Mouse (Mus musculus) MEL-GATA-1-ER (cell line): ENCODE measurements around the gene Gbp3.
"Not testable (repeated sequence)": the region's sequence is repeated elsewhere in the genome, so short reads cannot be mapped to it uniquely, and the experiment has no call there.

Source experiments
- DNase-seq: peaks from one replicate; pipeline ENCODE4 v3.0.0-alpha.2; 2012; ENCODE audit warnings: low read depth; ENCODE audit errors: extremely low read depth

Gbp3 gene

DNA sequence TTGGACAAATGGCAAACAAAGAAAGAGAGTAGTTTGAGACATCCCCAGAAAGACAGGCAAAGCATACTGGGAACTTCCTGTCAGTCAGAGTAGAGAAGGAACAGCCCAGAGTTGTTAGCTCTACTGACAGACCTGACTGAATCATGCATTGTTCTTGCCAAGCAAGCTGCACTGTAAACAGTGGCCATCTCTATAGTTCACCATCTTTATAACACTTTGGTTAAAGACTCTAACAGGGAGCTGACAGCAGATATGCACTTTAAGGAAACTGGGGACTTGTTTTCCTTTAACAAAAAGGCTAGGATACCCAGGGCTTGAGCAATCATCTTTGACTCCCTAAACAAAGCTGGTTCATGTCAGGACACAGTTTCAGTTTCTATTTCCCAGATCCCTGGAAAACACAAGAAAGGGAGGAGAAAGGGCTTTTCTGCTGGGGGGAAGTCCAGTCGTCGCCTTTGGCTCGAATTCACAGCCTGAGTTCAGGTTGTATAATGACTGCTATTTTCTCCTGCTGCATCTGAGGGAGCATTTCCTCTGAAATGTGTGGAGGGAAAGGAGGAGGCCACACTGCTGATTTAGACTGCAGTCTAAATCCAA, at the start of gene Gbp3:
TSS of gene Gbp3 (plus strand) at position 395 of the 597 bp plus-strand sequence.
- DNase-seq = peak; percentile 18

DNA sequence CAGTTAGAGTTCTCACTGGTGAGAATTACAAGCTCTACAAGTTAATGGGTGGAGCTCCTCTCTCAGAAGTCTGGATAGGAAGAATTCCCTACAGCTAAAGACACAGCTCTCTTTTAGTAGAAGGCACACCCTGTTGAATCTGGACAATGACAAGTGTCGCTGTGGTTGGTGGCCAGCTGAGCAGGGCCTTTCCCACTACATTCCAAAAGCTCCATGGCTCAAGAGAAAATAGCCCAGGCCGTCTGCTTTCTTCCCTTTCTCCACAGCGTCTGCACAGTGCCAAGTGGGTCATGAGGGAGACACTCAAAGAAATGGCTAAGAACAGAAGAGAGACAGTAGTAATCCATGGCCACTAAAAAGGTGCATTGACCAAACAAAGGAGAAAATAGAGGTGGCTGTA, 31.7 kb upstream of the Gbp3 start:
- DNase-seq = no peak

DNA sequence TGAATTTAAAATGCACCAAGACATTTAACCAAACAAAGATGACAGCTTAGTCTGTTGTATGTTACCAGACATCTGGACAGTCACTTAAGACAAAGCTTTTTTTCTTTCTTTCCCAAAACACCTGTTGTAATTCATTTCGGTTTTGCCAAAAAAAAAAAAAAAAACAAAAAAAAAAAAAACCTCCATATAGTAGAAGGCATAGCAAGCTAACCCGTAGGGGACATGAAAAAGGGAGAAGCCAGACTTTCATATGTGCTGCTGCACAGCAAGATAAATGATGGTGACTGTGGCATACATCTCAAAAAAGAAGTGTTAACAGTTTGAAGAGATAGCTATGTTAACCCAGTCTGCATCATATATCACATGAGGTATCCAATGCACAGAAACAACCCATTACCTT, 30.2 kb upstream of the Gbp3 start:
- no peak for DNase-seq

DNA sequence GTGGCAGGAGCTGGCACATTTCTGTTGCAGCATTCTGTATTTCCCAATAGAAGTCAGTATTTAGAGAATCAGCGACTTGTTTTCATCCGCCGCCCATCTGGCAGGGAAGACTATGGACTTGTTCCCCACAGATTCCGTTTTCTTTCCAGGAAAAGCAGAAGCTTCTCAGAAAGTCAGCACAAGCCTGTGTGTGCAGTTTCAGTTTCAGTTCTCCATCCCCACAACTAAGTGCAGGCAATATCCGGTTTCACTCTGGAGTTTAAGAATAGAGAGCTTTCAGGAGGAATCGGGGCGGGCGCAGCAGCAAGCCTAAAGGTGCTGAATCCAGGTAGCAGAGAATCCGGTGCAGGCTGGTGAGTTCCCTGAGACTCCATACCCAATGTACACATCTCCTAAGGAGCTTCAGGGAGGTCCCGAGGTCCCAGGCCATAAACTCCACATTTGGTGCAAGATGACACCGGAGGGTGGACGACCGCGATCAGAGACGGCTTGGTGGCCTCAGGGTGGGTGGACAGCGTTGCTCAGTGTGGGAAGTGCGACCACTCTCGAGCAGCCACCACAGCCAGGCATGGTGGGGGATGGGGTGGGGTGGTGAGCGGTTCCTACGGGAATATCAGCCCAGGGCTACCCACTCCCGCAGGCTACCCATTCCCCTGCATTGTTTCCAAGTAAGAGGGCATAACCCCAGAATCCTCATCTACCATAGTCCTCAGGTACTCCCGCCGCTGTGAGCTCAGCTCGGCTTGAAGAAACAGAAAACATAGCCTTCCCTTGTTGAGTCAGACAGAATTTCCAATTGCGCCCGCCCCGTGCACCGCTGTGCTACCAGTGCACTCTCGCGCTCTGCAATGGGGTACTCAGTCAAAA, 29.5 kb upstream of the Gbp3 start, which contains the start of gene Gbp7:
TSS of gene Gbp7 (plus strand) at position 256 of the 867 bp plus-strand sequence.
- DNase-seq = peak; percentile 91

DNA sequence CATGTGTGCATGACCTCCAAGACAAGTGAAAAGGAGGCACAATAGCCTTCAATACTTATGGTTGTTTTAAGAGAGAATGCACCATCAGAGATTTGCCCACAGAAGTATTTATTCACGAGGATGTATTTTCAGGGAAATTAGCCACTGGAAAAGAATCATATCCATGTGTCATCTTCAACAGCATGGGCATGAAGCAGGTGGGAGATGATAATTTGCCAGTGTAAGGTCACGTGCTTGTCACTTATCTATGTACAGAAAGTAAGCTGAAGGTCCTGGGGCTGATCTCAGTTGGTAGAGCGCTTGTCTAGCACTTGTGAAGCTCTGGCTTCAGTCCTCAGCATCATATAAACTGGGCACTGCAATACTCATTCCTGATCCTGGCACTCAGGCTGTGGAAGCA, 28.2 kb upstream of the Gbp3 start:
- no peak for DNase-seq

DNA sequence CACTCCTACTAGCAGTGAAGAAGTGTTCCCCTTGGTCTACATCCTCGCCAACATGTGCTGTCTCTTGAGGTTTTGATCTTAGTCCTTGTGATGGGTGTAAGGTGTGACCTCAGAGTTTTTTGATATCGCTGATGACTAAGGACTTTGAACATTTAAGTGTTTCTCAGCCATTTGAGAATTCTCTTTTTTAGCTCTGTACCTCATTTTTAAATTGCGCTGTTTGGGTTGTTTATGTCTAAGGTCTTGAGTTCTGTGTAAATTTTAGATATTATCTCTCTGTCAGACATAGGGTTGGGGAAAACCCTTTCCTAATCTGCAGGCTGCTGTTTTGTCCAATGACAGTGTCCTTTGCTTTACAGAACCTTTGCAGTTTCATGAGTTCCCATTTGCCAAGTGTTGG, 26.6 kb upstream of the Gbp3 start:
- DNase-seq = no peak

DNA sequence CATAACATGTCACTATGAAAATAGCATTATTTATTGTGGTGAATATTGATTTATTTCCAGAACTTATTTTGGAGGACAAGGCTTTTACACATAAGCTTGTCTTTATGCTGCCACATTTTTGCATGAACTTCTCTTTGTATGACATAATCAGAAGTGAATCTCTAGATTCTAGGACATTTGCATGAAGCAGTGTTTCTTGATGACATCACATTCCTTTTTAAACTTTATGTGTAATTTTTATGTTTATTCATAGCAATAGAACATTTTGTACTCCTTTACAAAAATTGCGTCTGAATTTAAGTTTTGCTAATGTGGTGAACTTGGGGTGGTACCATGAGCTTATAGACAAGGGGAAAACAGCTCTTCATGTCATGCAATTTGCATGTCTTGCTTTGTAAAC, 24.2 kb upstream of the Gbp3 start:
- DNase-seq = no peak

DNA sequence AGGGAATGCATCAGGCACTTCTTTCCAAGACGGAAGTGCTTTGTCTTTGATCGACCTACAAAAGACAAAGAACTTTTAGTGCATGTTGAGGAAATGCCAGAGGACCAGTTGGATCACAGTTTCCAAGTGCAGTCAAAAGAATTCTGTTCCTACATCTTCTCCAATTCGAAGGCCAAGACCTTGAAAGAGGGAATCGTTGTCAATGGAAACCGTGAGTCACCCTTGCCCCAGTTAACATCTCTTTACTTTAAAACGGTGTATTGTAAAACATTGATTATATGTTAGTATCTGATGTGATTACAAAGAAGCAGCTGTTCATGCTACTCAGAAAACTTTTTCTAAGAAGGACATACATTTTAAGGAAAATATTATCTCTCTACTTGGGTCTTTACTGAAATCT, 18.4 kb upstream of the Gbp3 start:
- no peak for DNase-seq

DNA sequence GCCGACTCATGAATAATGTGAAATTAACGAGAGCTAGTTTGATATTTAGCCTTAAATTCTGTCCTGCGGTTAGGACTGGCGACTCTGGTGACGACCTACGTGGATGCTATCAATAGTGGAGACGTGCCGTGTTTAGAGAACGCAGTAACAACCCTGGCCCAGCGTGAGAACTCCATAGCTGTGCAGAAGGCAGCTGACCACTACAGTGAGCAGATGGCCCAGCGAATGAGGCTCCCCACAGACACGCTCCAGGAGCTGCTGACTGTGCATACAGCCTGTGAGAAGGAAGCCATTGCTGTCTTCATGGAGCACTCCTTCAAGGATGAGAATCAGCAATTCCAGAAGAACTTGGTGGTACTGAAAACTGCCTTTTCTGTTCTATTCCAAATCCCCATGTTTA, 17.1 kb upstream of the Gbp3 start:
- DNase-seq = not testable (repeated sequence)

DNA sequence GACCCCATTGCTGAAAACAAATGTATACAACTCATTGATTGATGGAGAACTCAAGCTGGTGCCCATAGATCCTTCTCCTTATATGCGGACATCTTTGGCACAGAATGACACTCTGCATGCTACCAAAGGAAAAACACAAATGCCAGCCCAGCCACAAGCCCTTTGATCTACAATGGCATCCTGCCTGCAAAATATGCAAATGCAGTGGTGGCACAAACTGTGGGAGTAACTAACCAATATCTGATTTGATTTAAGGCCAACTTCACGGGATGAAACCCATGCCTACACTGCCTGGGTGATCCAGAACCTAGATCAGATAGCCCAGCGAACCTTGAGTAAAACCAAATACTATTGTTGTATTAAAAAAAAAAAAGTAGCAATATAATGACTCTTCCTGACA, 13.1 kb upstream of the Gbp3 start:
- no peak for DNase-seq

DNA sequence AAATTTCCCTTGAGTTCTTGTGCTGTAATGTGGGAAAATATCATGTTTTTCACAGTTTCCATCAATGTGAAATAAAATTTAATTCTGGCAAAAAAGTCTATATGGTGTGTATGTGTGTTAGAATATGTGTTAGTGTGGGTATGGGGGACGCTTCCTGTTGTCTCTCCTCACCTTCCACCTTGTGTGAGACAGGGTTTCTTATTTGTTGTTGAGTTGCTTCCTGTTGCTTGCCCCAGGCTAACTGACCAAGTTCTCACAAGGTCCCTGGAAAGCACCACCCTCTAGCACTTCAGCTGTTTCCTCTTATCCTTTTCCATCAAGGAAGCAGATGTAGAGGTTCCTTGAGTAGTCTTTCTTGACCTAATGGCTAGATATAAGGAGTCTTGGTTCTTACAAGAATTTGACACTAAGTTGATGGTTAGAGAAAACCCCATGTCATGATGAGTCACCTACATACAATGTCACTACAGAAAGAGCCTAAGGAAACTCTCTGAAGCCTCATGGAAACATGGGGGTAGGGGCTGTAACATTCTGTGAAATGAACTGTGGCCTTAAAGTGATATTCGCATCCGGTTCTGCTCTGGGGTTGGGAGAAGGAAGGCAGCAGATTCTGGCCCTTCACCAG, 9.7 kb upstream of the Gbp3 start:
- no peak for DNase-seq

DNA sequence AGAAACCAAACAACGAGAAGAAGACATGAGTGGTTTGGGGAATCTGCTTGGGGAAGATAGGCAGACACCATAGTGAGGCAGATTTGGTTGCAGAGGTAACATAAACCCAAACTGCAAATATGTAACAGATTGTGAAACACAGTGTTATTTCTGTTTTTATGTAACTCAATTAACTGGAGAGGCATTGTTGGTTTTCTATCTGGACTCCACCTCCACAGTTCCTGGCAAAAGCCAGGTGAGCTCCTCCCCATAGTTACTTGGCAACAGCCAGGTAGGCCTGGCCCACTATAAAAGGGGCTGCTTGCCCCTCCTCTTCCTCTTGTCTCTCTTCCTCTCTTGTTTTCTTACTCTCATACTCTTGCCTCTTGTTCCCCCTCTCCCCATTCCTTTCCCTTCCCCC, 5.2 kb upstream of the Gbp3 start:
- no peak for DNase-seq

DNA sequence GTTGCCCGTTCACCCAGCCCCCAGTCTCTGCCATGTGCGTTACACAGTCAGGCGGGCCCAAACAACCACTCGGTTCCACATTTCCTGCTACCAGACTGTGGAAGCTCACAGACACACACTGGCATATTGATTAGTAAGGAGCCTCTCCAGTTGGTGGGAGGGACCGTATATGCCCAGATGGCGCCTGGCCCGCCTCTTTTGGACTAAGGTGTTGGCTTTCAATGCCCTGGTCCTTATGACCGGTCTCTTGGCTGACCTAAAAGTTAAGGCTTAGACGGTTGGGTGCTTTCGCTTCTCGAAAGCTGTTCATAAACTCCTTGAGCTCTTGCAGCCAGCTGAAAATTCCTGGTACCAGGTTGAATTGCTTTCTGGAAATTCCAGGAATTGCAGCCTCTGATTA, 4.2 kb upstream of the Gbp3 start:
- DNase-seq = no peak

DNA sequence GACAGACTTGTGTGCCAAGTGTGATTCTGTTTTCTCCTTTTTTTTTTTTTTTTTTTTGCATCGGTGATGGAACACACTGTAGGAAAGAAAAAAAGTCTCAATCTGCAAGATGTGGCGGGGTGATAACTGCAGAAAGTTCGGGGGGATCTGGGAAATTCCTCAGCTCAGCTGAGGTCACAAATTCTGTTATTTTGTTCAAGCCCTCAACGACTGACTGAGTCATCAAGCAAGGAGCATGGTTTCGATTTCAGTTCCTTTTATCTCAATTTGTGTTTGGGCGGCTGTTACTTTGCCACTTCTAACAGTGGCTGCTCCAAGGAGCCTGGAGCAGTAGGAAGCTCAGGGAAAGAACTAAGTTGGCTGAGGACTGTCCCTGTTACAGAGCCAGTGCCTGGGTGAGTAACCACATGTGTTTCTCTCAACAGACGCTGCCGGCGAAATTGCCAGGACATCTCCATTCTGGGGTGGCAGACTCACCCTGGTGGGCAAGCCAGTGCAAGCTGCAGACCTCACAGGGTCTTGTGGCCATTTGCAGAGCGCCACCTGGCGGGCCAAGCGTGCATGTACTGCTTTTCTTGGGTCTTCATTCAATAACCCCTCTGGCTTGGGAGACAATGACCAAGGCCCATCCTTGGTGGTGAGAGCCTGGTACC, 596 bp downstream of the Gbp3 start:
- peak; percentile 89 for DNase-seq

DNA sequence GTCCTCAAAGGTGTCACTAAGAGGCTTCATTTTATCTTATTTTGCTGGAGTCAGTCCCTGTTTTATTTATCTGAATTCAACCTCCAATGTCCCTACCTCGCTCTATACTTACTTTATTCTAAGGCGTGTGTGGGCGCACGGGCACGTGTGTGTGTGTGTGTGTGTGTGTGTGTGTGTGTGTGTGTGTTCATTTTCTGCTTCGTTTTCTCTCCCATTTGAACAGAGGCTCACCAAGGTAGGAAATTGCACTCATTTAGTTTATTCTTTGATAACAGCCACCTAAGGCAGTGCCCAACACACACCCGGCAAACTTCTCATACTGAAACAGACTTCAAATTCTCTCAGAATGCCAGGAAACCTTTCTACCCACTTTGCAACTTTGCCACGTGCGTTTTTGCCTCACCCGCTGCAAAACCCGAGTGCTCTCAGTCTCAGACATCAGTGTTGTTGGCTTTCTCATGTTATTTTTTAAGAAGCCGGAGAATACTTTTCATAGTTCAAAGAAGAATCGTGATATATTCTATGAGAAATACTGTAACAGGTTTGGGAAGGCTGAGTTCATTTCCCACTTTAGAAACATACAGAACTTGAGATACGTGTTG, 1.3 kb downstream of the Gbp3 start:
- no peak for DNase-seq

DNA sequence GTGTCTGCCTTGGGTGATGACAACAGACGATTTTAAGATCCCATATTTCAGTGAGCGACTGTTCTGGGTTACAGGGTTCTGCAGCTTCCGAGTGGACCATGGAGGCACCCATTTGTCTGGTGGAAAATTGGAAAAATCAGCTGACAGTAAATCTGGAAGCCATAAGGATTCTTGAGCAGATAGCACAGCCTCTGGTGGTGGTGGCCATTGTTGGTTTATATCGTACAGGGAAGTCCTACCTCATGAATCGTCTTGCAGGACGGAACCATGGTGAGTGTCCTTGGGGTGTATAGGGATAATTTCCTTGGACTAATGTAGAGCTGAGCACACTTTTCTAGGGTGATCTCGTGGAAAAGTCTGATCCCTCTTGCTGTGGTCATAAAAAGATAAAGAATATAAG, 1.8 kb downstream of the Gbp3 start:
- DNase-seq = no peak

DNA sequence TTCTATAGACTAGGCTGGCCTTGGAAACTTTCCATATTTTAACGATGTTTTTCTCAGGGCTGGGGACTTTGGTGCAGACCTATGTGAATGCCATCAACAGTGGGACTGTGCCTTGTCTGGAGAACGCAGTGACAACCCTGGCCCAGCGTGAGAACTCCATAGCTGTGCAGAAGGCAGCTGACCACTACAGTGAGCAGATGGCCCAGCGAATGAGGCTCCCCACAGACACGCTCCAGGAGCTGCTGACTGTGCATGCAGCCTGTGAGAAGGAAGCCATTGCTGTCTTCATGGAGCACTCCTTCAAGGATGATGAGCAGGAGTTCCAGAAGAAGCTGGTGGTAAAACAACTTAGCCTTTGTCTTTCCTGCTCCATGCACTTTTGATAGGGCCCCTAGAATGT, 7.7 kb downstream of the Gbp3 start:
- DNase-seq = not testable (repeated sequence)

DNA sequence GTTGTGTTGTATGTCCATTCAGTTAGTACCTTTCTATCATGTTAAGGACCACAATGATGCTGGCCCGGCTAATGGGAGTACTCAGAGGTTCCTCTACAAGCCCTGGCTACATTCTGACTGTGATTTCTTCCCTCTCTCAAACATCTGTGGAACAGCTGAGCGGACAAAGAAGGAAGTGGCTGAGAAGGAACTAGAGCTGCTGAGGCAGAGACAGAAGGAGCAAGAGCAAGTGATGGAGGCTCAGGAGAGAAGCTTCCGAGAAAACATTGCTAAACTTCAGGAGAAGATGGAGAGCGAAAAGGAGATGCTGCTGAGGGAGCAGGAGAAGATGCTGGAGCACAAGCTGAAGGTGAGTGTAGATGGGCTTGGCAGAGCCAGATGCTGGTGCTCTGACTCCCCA, 10.9 kb downstream of the Gbp3 start:
- DNase-seq = no peak

DNA sequence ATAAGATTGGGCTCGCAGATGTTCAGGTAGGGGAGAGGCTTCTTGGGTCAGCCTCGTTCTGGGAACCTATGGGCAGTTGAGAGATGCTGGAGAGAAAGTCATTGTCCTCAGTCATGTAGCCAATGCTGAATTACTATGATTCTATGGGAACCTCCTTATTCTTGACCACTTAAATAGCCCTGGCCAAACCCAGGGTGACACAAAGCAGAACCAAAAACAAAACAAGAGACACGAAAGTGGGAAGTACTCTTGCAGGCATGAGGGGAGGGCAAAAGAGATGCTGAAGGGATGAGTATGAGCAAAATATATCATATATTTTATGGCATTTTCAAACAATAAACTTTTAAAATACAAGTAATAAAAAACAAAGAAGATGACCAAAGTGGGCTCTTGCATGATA, 17.3 kb downstream of the Gbp3 start:
- DNase-seq = no peak

DNA sequence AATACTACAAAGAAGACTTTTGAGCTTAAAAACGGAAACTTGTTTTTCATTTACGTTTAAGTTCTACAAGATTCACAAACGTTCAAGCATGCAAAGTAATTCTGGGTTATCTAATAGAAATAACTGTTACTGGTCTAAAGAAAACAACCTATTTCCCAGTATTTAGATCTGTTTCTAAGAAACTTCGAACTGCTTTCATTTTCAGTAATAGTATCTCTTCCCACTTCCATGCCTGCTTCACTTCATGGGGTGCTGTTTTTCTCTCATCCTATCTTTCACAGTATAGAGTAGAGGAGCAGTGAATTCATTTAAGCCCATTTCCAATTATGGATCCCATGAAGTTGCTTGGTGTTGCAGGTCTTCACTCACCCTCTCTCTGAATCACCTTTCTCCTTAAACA, 18.5 kb downstream of the Gbp3 start:
- DNase-seq = no peak

DNA sequence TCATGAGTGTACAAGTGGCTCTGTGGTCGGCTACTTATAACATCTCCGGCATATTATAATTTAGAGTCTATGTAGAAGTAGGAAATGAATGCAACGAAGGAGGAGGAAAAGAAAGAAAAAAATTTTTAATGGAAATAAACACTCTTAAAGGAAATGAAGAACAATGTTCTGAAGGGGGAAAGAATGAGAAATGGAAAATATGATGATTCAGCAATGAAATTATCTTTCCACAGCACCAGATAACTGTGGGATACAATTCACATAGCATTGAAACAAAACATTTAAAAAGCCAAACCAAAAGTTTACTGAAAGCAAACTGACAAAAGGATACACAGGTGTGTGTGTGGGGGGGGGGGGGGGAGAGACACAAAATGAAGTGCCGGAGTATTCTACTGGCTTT, 23.2 kb downstream of the Gbp3 start:
- DNase-seq = no peak

DNA sequence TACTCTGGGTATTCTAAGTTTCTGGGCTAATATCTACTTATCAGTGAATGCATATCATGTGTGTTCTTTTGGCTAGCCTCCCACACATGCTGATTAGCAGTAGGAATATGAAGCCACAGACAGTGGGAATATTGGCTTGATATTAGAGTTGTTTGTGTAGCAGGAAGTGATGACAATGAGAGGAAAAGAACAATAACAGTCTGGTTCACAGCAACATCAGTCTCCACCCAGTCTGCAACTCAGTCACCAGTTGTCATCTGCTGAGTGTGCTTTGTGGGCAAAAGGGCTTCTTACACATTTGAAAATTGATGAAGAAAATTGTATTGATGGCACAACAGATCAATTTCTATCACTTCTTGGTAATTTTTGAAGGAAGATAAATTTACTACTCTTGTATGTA, 27.6 kb downstream of the Gbp3 start:
- DNase-seq = no peak
